Mouse (Mus musculus): ENCODE measurements around the gene Slc22a20. TPM values are rescaled to one million over a fixed set of nuclear protein-coding genes. Genes with fewer than 3 reads are reported as not detected.

Gene Slc22a20
- polyA plus RNA-seq, 1 experiment from 2014 or later, result not detected

Other genes starting within 250 kb of the Slc22a20 start
- gene Ltbp3, start 245.2 kb downstream of the Slc22a20 start, polyA plus RNA-seq (2015; fragmentation: Nextera tagmentation; extraction: Ambion mirVana), result 11.6 and 15.4 TPM in 2 replicates
- 83.2 and 93.9 TPM in 2 replicates for gene Scyl1, start 214.7 kb downstream of the Slc22a20 start, polyA plus RNA-seq (2015; fragmentation: Nextera tagmentation; extraction: Ambion mirVana)
- 18.1 and 20.1 TPM in 2 replicates for gene Frmd8, start 110.9 kb downstream of the Slc22a20 start, polyA plus RNA-seq (2015; fragmentation: Nextera tagmentation; extraction: Ambion mirVana)
- 2.2 and 2.6 TPM in 2 replicates for gene Slc25a45, start 108.3 kb downstream of the Slc22a20 start, polyA plus RNA-seq (2015; fragmentation: Nextera tagmentation; extraction: Ambion mirVana)
- 10.0 and 10.2 TPM in 2 replicates for gene Tigd3, start 92.0 kb downstream of the Slc22a20 start, polyA plus RNA-seq (2015; fragmentation: Nextera tagmentation; extraction: Ambion mirVana)
- gene Dpf2, start 73.1 kb downstream of the Slc22a20 start, polyA plus RNA-seq (2015; fragmentation: Nextera tagmentation; extraction: Ambion mirVana), result 94.0 and 117 TPM in 2 replicates
- 22.2 and 23.4 TPM in 2 replicates for gene Cdc42ep2, start 61.3 kb downstream of the Slc22a20 start, polyA plus RNA-seq (2015; fragmentation: Nextera tagmentation; extraction: Ambion mirVana)
- 22.4 and 26.6 TPM in 2 replicates for gene Pola2, start 21.9 kb downstream of the Slc22a20 start, polyA plus RNA-seq (2015; fragmentation: Nextera tagmentation; extraction: Ambion mirVana)
- gene Capn1, start 29.8 kb upstream of the Slc22a20 start, polyA plus RNA-seq (2015; fragmentation: Nextera tagmentation; extraction: Ambion mirVana), result 5.2 and 5.6 TPM in 2 replicates
- 29.0 and 38.4 TPM in 2 replicates for gene Syvn1, start 60.4 kb upstream of the Slc22a20 start, polyA plus RNA-seq (2015; fragmentation: Nextera tagmentation; extraction: Ambion mirVana)
- gene Mrpl49, start 71.6 kb upstream of the Slc22a20 start, polyA plus RNA-seq (2015; fragmentation: Nextera tagmentation; extraction: Ambion mirVana), result 62.4 and 68.8 TPM in 2 replicates
- 471 and 479 TPM in 2 replicates for gene Fau, start 71.7 kb upstream of the Slc22a20 start, polyA plus RNA-seq (2015; fragmentation: Nextera tagmentation; extraction: Ambion mirVana)
- gene Znhit2, start 75.0 kb upstream of the Slc22a20 start, polyA plus RNA-seq (2015; fragmentation: Nextera tagmentation; extraction: Ambion mirVana), result 31.5 and 35.2 TPM in 2 replicates
- gene Tm7sf2, start 82.2 kb upstream of the Slc22a20 start, polyA plus RNA-seq (2015; fragmentation: Nextera tagmentation; extraction: Ambion mirVana), result 61.3 and 64.6 TPM in 2 replicates
- 89.5 and 91.3 TPM in 2 replicates for gene Vps51, start 91.1 kb upstream of the Slc22a20 start, polyA plus RNA-seq (2015; fragmentation: Nextera tagmentation; extraction: Ambion mirVana)
- gene Tmem262, start 93.9 kb upstream of the Slc22a20 start, polyA plus RNA-seq (2015; fragmentation: Nextera tagmentation; extraction: Ambion mirVana), result not detected in 2 replicates
- 1.2 and 1.5 TPM in 2 replicates for gene Gm28374, start 96.1 kb upstream of the Slc22a20 start, polyA plus RNA-seq (2015; fragmentation: Nextera tagmentation; extraction: Ambion mirVana)
- gene Zfpl1, start 98.8 kb upstream of the Slc22a20 start, polyA plus RNA-seq (2015; fragmentation: Nextera tagmentation; extraction: Ambion mirVana), result 74.8 and 77.4 TPM in 2 replicates
- 6.8 and 7.7 TPM in 2 replicates for gene Cdca5, start 98.8 kb upstream of the Slc22a20 start, polyA plus RNA-seq (2015; fragmentation: Nextera tagmentation; extraction: Ambion mirVana)
- not detected in 2 replicates for gene AC131692.1, start 108.3 kb upstream of the Slc22a20 start, polyA plus RNA-seq (2015; fragmentation: Nextera tagmentation; extraction: Ambion mirVana)
- gene Naaladl1, start 119.6 kb upstream of the Slc22a20 start, polyA plus RNA-seq (2015; fragmentation: Nextera tagmentation; extraction: Ambion mirVana), result 0.41 and 0.43 TPM in 2 replicates
- gene Sac3d1, start 132.5 kb upstream of the Slc22a20 start, polyA plus RNA-seq (2015; fragmentation: Nextera tagmentation; extraction: Ambion mirVana), result 48.5 and 53.9 TPM in 2 replicates
- gene Snx15, start 142.2 kb upstream of the Slc22a20 start, polyA plus RNA-seq (2015; fragmentation: Nextera tagmentation; extraction: Ambion mirVana), result 64.3 and 66.9 TPM in 2 replicates
- not detected in 2 replicates for gene Batf2, start 154.8 kb upstream of the Slc22a20 start, polyA plus RNA-seq (2015; fragmentation: Nextera tagmentation; extraction: Ambion mirVana)
- 154 and 162 TPM in 2 replicates for gene Arl2, start 155.4 kb upstream of the Slc22a20 start, polyA plus RNA-seq (2015; fragmentation: Nextera tagmentation; extraction: Ambion mirVana)
- 0.10 TPM in 1 of 2 replicates, not detected in the other for gene Majin, start 198.2 kb upstream of the Slc22a20 start, polyA plus RNA-seq (2015; fragmentation: Nextera tagmentation; extraction: Ambion mirVana)
- gene Gpha2, start 240.2 kb upstream of the Slc22a20 start, polyA plus RNA-seq (2015; fragmentation: Nextera tagmentation; extraction: Ambion mirVana), result not detected in 2 replicates
- 161 and 167 TPM in 2 replicates for gene Ppp2r5b, start 249.7 kb upstream of the Slc22a20 start, polyA plus RNA-seq (2015; fragmentation: Nextera tagmentation; extraction: Ambion mirVana)